Mouse (Mus musculus) lung, adult 2 months (tissue): ENCODE data around the gene Syt6.

Source experiments
- CTCF ChIP-seq: fragments of 200-500 bp; IDR thresholded peaks from 2 replicates; pipeline ENCODE4 v1.5.1; 2011; ENCODE audit warnings: mild to moderate bottlenecking, low read length, control low read depth; ENCODE audit not compliant: insufficient read depth
- POLR2A ChIP-seq: fragments of 200-500 bp; IDR thresholded peaks from 2 replicates; pipeline ENCODE4 v1.6.1; 2011; ENCODE audit warnings: low read depth, mild to moderate bottlenecking, control low read depth, low read length, borderline replicate concordance; ENCODE audit errors: extremely low read depth

- TF ChIP-seq CTCF (peak; percentile 32; the same call in 1 of the 2 replicates), POLR2A (no peak)
Observed at GRCm38 (mm10) chr3:103690506-103690905, 115.5 kb downstream of the Syt6 start.
